Mouse (Mus musculus): Measurements from ENCODE around the gene Gmpr. TPM values are rescaled to one million over a fixed set of nuclear protein-coding genes. Genes with fewer than 3 reads are reported as not detected.

Gmpr gene
- polyA plus RNA-seq, 1 experiment from 2014 or later = 28.8 TPM

DNA sequence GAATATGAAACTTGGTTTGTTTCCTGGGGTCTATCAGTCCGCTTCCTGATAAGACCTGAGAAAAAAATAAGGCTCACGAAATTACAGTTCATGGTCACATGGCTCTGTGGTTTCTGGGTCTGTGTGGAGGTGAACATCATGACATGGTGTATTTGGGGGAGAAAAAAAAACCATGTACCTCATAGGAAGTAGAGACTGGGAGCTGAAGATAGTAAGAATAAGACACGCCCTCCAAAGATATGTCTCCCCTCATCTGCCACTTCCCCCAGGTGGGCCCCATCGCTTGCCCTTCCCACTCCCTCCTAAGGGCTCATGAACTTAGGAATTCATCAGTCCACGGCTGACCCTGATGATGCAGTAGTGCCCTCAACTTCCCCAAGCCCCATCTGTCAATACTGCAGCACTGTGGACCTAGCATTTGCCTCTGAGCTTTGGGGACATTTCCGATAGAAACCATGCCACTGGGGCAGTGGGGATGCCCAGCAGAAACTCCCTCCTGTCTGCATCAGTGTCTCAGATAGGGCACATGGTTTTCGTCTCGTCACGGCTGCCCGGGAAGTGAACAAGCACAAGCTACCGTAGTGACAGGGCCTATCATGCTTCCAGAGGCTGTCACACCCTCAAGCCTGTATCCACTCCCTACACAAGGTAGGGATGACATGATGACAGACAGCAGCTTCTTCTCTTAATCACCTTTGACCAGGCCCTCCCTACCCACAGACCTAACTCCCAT, 20.2 kb downstream of the Gmpr start:
- no peak overlapping the region for H3K4me3 ChIP-seq
- peaks cover 16% of the 10 kb centered on the region for H3K4me1 ChIP-seq
- no peaks in the 10 kb centered on the region for H3K9me3 ChIP-seq
- no peak overlapping the region for H3K27ac ChIP-seq
- H3K27me3 ChIP-seq = no peaks in the 10 kb centered on the region
- ATAC-seq (ENCODE audit: insufficient number of reproducible peaks, low FRiP score, low TSS enrichment, low read depth) = no peak
- no peaks in the 10 kb centered on the region for H3K36me3 ChIP-seq
- no peak overlapping the region for H3K4me2 ChIP-seq
- no peak overlapping the region for H3K9ac ChIP-seq
- 76% methylated on average over 11 of the region's 11 CpGs for WGBS

DNA sequence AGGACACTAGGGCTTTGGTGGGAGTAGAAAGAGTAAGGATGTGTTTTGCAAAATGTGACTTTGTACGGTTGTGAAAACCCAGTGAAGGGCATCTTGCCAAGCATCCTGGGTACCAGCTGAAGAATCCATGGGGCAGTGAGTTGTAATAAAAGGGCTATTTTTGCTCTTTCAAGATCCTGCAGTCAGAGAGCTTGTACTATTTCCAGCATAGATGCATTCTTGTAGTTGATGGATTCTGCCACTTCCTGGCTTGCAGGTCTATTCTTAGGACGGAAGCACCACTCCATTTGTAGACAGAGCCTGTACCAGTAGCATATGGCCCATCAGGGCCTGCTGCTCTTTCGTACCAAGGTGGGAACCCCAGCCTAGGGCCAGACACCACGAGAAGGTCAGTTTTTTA, 21.5 kb downstream of the Gmpr start:
- Histone ChIP-seq H3K27ac (no peak overlapping the region), H3K36me3 (no peaks in the 10 kb centered on the region), H3K9ac (no peak overlapping the region), H3K4me1 (peaks cover 16% of the 10 kb centered on the region), H3K9me3 (no peaks in the 10 kb centered on the region), H3K4me2 (no peak overlapping the region), H3K4me3 (no peak overlapping the region), H3K27me3 (no peaks in the 10 kb centered on the region)
- ATAC-seq (ENCODE audit: insufficient number of reproducible peaks, low FRiP score, low TSS enrichment, low read depth) = no peak
- 67% methylated on average over 4 of the region's 4 CpGs for WGBS

DNA sequence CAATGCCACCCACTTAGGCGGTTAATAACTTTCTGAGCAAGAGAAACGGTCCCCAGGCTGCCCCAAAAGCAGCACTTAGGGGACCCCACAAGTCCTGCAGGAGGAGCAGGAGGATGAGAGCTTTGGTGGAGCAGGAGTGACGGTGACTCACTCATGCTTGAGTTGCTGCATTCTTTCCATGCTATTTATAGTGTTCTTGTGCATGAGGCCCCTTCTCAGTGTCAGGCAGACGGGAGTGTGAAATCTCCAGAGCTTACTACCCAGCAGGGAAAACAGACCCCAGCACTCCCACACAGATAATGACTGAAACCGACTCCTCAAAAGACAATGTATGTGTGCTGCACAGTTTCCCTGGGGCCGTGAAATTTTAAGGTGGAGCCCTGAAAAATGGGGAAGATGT, 23.5 kb downstream of the Gmpr start:
- H3K4me2 ChIP-seq = no peak overlapping the region
- no peaks in the 10 kb centered on the region for H3K27me3 ChIP-seq
- no peak overlapping the region for H3K4me3 ChIP-seq
- 22% methylated on average over 6 of the region's 6 CpGs for WGBS
- H3K4me1 ChIP-seq = peaks cover 18% of the 10 kb centered on the region
- H3K9me3 ChIP-seq = no peaks in the 10 kb centered on the region
- H3K27ac ChIP-seq = peak overlapping the region; percentile 67
- ATAC-seq (ENCODE audit: insufficient number of reproducible peaks, low FRiP score, low TSS enrichment, low read depth) = peak; percentile 48; the same call in 1 of the 2 replicates
- H3K36me3 ChIP-seq = no peaks in the 10 kb centered on the region
- no peak overlapping the region for H3K9ac ChIP-seq

DNA sequence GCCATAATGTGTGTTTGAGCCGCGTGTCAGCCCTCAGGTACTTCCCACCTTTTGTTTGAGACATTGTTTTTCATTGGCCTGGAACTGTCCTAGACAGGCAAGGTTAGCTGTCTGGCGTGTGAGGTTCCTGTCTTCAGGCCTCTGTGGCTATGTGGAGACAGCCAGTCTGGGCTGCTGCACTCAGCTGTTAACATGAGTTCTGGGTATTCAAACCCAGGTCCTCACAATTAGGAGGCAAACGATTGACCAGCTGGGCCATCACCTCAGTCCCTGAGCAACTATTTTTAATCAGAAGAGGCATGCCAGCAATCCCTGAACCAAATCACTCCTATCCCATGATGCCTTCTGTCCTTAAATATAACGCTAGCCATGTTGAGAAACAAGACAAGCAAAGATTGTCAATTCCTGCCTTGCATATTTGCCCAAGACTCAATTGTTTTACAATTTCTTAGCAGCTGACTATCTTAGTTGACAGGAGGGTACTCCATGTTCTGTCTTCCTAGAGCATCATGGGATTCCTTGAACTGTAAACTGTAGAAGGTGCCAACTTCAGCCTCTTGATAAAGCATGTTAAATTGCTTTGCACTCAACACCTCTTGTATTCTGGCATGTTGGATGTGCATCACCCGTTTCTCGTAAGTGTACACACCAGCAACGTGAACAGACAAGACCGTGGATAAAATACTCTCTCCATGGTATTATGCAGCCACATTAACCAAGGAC, 28.6 kb downstream of the Gmpr start:
- no peaks in the 10 kb centered on the region for H3K36me3 ChIP-seq
- no peak overlapping the region for H3K9ac ChIP-seq
- H3K9me3 ChIP-seq = no peaks in the 10 kb centered on the region
- no peak overlapping the region for H3K27ac ChIP-seq
- no peaks in the 10 kb centered on the region for H3K27me3 ChIP-seq
- H3K4me3 ChIP-seq = no peak overlapping the region
- ATAC-seq (ENCODE audit: insufficient number of reproducible peaks, low FRiP score, low TSS enrichment, low read depth) = no peak
- no peak overlapping the region for H3K4me2 ChIP-seq
- peaks cover 11% of the 10 kb centered on the region for H3K4me1 ChIP-seq
- 86% methylated on average over 9 of the region's 9 CpGs for WGBS

DNA sequence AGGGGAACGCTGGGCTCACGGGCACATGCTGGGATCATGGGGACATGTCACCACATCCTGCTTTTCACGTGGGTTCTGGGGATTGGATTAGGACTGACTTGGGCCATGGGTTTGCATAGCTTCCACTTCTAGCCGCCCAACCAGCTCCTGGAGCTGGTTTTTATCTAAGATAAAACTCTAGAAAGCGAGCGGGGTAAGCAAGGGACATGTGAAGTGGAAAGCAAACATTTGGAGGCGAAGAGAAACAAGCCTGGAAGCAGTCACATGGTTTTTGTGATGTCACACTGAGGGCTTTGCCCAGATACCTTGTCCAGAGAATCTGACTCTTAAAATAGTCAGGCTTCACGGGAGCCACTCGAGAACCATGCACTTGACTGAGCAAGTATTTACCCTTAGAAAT, 29.9 kb downstream of the Gmpr start:
- 81% methylated on average over 9 of the region's 9 CpGs for WGBS
- Histone ChIP-seq H3K36me3 (no peaks in the 10 kb centered on the region), H3K4me2 (no peak overlapping the region), H3K9ac (no peak overlapping the region), H3K9me3 (no peaks in the 10 kb centered on the region), H3K4me3 (no peak overlapping the region), H3K4me1 (peaks cover 8% of the 10 kb centered on the region), H3K27me3 (no peaks in the 10 kb centered on the region), H3K27ac (no peak overlapping the region)
- ATAC-seq (ENCODE audit: insufficient number of reproducible peaks, low FRiP score, low TSS enrichment, low read depth) = no peak

DNA sequence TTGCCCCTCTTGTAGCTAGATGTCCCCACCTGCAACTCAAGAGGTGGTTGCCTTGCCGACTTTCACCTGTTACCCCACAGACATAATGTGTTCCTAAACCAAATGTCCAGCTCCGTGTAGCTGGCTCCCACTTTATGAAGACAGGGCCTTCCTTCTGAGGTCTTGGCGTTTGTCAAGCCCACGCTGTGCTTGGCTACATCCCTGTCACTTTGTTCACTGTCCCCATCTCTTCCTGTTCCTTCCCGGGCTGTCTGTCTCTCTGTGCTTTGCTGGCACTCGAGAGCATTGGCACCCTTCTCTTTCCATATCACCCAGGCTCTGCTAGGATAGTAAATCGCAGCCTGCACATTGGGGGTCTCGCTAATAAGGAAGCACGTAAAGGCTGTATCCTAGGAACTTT, 30.8 kb downstream of the Gmpr start:
- no peak for ATAC-seq (ENCODE audit: insufficient number of reproducible peaks, low FRiP score, low TSS enrichment, low read depth)

DNA sequence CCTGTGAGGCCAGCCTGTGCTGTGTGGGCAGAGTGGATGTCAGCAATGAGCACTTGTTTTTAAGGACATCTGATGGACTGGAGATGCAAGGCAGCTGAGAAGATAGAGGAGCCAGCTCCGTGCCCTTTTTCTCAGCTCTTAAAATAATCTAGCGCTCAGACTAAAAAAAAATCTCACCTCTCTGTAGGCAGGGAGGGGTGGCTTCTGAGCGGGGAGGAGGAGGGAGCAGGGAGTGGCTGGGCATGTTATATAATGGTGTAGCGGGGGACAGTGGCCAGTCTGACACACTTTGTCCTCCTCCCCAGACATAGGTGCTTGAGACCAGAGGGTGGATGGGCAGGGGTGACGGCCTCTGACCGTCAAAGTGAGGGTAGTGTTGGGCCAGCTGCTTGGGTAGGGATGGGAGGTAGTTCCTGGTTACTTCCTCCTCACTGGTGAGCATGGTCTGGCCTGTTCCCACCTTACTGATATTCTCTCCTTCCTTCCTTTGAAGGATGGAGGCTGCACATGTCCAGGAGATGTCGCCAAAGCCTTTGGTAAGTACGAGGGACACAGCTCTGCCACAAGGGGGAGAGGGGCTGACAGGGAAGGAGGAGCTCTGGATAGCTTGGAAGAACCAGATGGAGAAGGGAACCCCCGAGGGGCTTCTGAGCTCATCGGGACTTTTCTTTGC, 31.4 kb downstream of the Gmpr start:
- H3K36me3 ChIP-seq = no peaks in the 10 kb centered on the region
- H3K4me1 ChIP-seq = peaks cover 8% of the 10 kb centered on the region
- H3K27ac ChIP-seq = peak overlapping the region; percentile 61
- H3K4me2 ChIP-seq = peak overlapping the region; percentile 82
- no peak overlapping the region for H3K9ac ChIP-seq
- peak; percentile 81 for ATAC-seq (ENCODE audit: insufficient number of reproducible peaks, low FRiP score, low TSS enrichment, low read depth)
- H3K9me3 ChIP-seq = no peaks in the 10 kb centered on the region
- no peaks in the 10 kb centered on the region for H3K27me3 ChIP-seq
- peak overlapping the region; percentile 45 for H3K4me3 ChIP-seq
- WGBS = 26% methylated on average over 10 of the region's 10 CpGs

More for the DNA sequence above, 30.8 kb downstream of the Gmpr start:
- no peak overlapping the region for H3K9ac ChIP-seq
- H3K9me3 ChIP-seq = no peaks in the 10 kb centered on the region
- H3K4me2 ChIP-seq = no peak overlapping the region
- H3K27ac ChIP-seq = no peak overlapping the region
- 68% methylated on average over 9 of the region's 9 CpGs for WGBS
- H3K27me3 ChIP-seq = no peaks in the 10 kb centered on the region
- H3K4me3 ChIP-seq = no peak overlapping the region
- peaks cover 8% of the 10 kb centered on the region for H3K4me1 ChIP-seq
- H3K36me3 ChIP-seq = no peaks in the 10 kb centered on the region

DNA sequence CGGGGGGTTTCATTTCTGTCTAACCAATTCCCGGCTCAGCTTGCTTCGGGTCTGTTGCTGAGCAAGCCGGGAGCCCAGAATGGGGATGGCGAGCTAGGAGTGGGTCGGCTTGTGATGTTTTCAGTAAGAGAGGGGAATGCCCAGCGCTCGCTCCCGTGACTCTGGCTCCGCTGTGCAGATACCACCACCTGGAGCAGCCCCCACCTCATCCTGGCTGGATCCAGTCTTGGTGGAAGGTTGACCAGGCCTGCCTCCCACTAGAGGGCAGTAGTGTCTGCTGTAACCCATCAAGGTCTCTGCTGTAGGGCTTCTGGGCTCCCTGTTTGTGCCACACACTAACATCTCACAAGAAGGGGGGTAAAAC, 31.9 kb downstream of the Gmpr start:
- Histone ChIP-seq H3K36me3 (no peaks in the 10 kb centered on the region), H3K27me3 (no peaks in the 10 kb centered on the region), H3K4me1 (peaks cover 6% of the 10 kb centered on the region), H3K27ac (peak overlapping the region; percentile 61), H3K9ac (no peak overlapping the region), H3K4me3 (peak overlapping the region; percentile 45), H3K9me3 (no peaks in the 10 kb centered on the region), H3K4me2 (peak overlapping the region; percentile 82)
- peak; percentile 74 for ATAC-seq (ENCODE audit: insufficient number of reproducible peaks, low FRiP score, low TSS enrichment, low read depth)
- WGBS = 4% methylated on average over 10 of the region's 10 CpGs

DNA sequence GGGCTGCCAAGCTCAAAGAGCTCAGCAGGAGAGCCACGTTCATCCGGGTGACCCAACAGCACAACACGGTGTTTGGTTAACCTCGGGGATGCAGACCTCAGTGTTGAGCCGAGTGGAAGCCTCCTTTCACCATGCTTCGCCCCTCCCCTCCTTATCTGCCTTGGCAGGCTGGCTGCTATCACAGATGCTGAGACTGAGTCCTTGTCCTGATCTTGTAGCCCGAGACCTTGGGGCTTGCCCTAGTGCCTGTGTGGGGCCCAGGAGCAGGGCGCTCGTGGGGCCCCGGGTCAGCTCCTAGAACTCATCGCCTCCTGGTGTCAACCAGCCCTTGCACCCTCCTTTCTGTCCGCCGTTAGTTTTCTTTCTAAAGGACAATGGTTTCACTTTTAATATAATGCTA, 38.7 kb downstream of the Gmpr start:
- Histone ChIP-seq H3K27me3 (no peaks in the 10 kb centered on the region), H3K27ac (no peak overlapping the region), H3K4me1 (no peaks in the 10 kb centered on the region), H3K9ac (no peak overlapping the region), H3K4me3 (no peak overlapping the region), H3K36me3 (no peaks in the 10 kb centered on the region), H3K4me2 (no peak overlapping the region), H3K9me3 (no peaks in the 10 kb centered on the region)
- ATAC-seq (ENCODE audit: insufficient number of reproducible peaks, low FRiP score, low TSS enrichment, low read depth) = no peak
- 88% methylated on average over 13 of the region's 13 CpGs for WGBS

DNA sequence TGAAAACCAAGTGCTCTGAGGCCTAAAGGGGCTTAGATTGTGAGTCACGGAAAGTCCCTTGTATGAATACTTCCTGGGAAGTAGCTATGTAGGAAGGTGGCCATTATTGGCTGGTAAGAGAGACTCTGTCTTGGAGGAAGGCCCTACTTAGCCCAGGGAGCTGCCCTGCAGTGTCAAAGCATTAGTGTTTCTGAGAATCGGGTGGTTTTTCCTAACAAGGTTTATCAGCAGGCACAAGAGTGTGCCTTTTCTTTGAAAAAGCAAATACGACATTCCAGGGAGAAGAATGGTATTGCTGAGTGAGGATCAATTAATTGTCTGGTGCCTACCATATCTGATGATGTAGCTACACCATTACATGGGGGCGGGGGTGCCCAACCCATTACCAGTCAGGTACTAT, 39.7 kb downstream of the Gmpr start:
- Histone ChIP-seq H3K27ac (no peak overlapping the region), H3K4me3 (no peak overlapping the region), H3K36me3 (no peaks in the 10 kb centered on the region), H3K4me2 (no peak overlapping the region), H3K27me3 (no peaks in the 10 kb centered on the region), H3K9me3 (no peaks in the 10 kb centered on the region), H3K9ac (no peak overlapping the region), H3K4me1 (no peaks in the 10 kb centered on the region)
- WGBS = 88% methylated on average over 4 of the region's 4 CpGs
- ATAC-seq (ENCODE audit: insufficient number of reproducible peaks, low FRiP score, low TSS enrichment, low read depth) = no peak

DNA sequence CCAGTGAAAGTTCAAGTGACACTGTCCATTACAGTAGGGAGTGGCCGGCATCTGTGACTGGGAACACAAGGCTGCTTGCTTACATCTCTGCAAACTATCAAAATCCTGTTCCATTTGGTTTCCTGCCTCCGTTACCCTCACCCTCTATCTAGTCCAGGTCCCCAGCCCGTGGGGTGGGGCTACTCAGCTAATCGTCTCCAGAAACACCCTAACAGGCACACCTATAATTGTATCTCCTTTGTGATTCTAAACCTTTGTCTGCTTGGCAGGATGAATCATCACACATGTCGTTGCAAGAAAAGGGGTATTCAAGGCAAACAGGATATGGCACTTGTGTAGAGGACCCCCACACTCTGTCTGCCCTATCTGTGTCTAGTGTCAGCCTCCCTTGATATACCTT, 40.3 kb downstream of the Gmpr start:
- Histone ChIP-seq H3K36me3 (no peaks in the 10 kb centered on the region), H3K9me3 (no peaks in the 10 kb centered on the region), H3K4me2 (no peak overlapping the region), H3K27ac (no peak overlapping the region), H3K4me3 (no peak overlapping the region), H3K9ac (no peak overlapping the region), H3K4me1 (no peaks in the 10 kb centered on the region), H3K27me3 (no peaks in the 10 kb centered on the region)
- no peak for ATAC-seq (ENCODE audit: insufficient number of reproducible peaks, low FRiP score, low TSS enrichment, low read depth)
- 69% methylated on average over 5 of the region's 5 CpGs for WGBS

DNA sequence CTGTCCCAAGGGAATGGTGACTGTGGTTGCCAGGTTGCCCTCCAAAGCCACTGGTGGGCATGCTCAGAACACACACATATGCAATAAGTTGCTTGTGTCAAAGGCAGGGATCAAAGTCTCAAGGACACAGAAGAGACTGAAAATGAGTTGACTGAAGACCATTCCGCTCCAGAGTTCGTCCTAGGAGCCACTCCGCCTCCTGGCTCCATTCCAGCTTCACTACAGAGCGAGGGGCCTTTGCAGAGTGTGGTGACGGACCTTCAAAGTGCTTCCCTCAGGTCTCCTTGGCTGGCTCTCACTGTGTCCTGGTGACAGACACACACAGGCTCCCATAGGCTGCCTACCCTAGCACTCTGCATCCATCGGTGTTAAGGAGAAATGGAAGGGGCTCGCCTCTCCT, 46.4 kb downstream of the Gmpr start:
- Histone ChIP-seq H3K9ac (no peak overlapping the region), H3K36me3 (no peaks in the 10 kb centered on the region), H3K4me3 (no peak overlapping the region), H3K27ac (no peak overlapping the region), H3K9me3 (no peaks in the 10 kb centered on the region), H3K4me2 (no peak overlapping the region), H3K4me1 (peaks cover 5% of the 10 kb centered on the region; the same call in 1 of the 2 replicates), H3K27me3 (no peaks in the 10 kb centered on the region)
- WGBS = 52% methylated on average over 7 of the region's 7 CpGs
- no peak for ATAC-seq (ENCODE audit: insufficient number of reproducible peaks, low FRiP score, low TSS enrichment, low read depth)

Measured in limb, embryonic 15.5 days (tissue).